Mouse (Mus musculus): ENCODE data around the gene Smpdl3a.

GRCm38 (mm10) chr10:57835982-57836381 is 41.8 kb downstream of the Smpdl3a start:
- TF ChIP-seq CTCF (IDR thresholded peaks at IDR 0.05; ENCODE audit: low read depth) = no peak
- no peak for TF ChIP-seq EP300 (IDR thresholded peaks at IDR 0.05; ENCODE audit: low read depth)

Measured in liver, embryonic 14.5 days (tissue).